Mouse (Mus musculus): Measurements from ENCODE around the gene Zdhhc7.

Zdhhc7 gene

DNA sequence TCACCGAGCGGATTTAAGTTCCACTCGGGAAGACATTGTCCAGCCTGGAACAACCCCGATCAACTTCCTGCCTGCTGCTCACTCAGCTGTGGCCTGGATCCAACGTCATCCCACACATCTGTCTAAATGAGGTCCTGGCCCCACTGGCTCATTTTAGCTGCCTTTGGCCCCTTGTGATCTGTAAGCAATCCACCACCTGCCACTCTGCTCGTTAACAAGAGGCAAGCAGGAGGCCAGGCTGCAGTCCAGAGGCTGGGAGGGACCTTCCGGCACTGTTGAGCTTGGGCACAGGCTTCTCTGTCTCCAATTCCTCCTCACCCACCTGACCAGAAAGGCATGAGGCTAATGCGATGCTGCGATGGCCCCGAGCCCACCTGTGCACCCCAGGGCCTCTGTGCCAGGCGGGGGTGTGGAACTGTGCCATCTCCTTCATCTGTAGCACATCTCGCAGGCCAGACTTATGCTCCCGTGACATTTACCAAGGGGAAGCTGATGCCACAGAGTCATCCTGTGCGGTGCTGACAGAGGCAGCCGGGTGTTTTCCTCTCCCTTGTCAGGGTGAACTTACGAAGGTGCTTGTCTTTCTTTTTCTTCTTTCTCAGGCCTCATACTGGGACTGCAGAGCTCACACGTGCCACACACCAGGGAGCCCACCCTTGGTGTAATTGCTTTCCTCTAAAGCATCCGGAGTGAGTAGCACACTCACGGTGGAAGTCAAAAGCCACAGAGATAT lies 33.2 kb downstream of the Zdhhc7 start:
- no peak for DNase-seq (ENCODE audit: low spot score in 2 of 2)

DNA sequence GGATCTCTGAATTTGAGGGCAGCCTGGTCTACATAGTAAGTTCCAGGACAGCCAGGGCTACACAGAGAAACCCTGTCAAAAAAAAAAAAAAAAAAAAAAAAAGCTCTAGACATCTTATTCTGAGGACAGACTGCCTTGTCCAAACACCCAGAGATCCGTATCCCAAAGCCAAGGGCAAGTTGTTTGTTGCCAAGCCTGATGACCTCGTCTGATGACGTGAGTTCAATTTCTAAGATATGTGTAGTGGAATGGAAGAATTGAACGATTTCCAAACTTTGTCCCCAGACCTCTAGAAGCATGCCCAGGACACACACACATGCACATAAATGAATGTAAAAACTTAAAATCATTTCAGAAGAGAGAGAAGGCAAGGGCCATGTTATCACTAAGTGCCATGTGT lies 35.1 kb downstream of the Zdhhc7 start:
- no peak for DNase-seq (ENCODE audit: low spot score in 2 of 2)

DNA sequence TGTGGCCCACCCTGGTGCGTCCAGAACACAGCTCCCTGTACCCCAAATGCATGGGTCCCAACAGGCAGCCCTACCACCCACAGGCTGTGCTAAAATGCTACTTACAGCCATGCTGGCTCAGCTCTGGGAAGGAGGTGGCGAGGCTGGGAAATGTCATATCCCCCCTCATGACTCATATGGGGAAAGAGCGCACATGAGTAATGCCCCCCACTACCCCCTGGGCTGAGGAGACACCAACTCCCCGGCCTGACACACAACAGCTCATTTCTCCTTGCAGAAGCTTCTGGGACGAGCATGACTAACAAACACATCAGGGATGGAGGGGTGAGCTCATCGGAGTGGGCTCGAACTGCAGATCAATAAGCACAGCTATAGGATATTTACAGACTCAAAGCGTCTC lies 35.7 kb downstream of the Zdhhc7 start:
- DNase-seq (ENCODE audit: low spot score in 2 of 2), result no peak

DNA sequence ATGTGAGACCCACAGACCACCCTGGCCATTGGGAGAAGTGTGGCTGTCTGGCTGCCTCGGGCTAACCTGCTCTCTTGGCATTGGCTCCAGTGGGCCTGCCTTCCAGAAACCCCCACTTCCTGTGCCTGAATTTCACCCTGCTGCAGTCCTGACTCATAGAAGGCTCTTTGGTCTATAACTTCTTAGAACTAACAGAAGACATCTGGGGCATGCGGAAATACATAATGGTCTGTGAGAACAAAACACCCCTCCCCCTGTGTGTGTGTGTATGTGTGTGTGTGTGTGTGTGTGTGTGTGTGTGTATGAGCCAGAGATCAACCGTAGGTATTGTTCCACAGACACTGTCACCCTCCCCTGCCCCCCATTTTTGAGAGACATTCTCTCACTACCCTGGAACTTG lies 38.0 kb downstream of the Zdhhc7 start:
- no peak for DNase-seq (ENCODE audit: low spot score in 2 of 2)

DNA sequence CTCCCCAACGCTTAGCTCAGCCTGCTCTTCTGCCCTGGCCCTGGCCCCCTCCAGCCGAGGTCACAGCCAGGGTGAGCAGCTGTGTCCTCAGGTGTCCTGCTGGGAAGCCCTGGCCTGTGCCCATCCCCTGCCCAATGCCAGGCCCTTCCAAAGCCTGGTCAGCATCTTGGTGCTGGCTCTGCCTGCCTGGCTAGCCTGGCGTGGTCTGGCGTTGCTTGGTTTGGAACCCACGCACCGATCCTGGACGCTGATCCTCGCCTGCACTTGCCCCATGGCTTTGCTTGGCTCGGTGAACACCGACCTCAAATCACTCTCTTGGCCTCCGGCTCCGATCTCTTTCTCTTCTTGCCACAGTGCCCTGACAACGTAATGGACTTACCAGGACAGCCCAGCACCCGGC lies 38.5 kb downstream of the Zdhhc7 start:
- DNase-seq (ENCODE audit: low spot score in 2 of 2), result no peak

DNA sequence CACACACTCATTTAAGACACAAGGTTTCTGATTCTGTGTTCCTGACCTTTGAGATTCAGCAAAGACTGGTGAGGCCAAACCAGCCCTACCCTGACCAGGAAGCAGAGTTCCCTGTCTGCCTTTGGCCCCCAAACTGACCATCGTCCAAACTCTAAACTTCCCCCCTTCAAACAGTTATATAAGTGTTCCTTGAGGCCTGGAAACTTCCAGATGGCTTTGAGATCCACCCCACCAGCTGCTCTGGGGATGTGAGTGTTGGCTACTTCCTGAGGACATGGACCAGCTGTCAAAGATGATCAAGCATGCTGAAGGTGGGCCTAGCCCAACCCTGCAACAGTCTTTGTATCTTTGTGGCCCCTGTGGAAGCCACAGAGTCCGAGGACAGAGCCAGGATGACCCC lies 44.2 kb downstream of the Zdhhc7 start:
- no peak for DNase-seq (ENCODE audit: low spot score in 2 of 2)

DNA sequence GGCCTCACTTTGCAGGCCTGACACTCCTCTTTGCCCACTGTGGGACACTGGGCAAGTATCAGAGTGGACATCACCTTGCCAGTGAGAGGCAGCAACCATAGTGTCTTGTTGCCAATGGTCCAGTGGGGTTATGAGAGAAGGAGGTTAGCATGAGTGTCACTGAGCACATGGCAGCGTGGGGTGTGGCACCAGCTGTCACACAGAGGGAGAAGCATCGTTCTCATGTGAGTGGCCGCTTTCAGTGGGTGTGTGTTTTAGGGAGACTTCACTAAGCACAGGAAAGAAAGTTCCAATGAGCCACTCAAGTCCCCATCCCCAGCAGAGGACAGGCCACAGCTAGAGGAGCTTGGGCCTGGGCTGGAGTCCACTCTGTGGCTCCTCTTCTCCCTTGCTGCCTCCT lies 46.4 kb downstream of the Zdhhc7 start:
- DNase-seq (ENCODE audit: low spot score in 2 of 2), result no peak

DNA sequence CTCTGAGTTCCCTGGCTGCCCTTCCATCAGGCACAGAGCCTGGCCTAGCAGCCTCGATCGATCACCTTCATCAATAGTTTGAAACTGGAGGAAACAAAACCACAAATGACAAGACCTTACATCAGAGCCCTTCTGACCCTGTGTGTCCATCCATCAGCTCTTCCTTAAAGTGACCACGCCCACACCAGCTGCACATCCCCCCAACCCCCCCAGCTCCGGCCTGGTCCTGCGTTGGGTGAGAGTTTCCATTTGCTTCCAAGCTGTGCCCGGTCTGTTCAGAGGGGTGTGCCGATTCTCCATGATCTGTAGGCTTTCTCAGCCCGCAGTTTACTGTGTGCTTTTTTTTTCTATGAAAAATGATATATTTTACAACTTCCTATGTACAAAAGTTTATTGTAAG lies 49.0 kb downstream of the Zdhhc7 start:
- no peak for DNase-seq (ENCODE audit: low spot score in 2 of 2)

DNA sequence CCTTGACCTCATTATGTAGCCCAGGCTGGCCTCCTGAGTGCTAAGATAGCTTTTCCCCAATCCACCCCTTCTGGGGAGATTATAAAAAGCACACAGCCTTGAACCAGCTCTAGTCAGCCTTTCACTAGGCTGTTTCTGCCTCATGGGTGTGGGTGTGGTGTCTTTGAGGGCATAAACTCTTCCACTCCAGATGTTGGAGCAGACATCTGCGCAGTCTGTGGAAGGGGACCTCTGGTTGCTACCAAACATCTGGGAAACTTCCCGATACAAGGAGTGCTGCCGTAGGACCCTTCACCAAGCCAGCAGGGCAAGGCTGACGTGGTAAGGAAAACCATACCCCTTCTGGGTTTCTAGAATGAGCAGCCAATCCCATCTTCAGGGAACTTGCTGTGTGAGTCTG lies 49.4 kb downstream of the Zdhhc7 start:
- DNase-seq (ENCODE audit: low spot score in 2 of 2), result no peak

DNA sequence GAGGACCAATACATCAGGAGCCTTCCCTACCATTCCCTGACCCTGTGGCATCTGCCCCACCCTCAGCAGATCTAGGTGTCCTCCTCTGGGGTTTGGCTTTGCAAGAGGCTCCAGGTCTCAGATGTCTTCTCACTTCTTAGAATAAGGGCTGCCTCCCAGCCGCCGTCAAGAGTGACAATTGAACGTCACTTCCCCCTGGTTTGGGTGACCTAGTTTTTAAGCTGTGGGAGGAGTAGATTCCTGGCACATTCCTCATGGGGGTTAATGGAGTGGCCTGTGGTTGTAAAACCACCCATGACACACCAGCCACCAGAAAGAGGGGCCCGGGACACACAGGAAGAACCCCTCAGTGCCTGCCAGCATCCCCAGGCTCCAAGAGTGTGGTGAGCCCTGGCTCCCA lies 50.3 kb downstream of the Zdhhc7 start:
- DNase-seq (ENCODE audit: low spot score in 2 of 2), result no peak

DNA sequence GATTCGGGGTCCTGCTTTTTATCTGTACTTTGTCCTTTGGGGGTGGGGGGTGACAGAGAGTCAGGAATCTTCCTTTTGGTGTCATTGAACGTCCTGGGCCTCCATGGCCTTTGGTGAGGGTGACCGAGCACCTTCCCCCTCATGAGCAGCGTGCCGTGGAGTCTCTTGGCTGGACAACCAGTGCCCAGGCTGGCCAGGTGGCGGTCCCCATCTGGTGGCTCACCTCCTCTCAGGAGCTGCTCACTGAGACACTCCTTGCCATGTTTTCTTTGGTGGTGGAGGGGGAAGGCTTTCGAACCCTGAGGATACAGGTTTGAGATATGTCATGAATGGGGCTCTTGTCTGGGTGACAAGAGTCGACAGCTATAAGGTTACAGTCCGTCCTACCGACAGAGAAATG lies 50.9 kb downstream of the Zdhhc7 start:
- no peak for DNase-seq (ENCODE audit: low spot score in 2 of 2)

DNA sequence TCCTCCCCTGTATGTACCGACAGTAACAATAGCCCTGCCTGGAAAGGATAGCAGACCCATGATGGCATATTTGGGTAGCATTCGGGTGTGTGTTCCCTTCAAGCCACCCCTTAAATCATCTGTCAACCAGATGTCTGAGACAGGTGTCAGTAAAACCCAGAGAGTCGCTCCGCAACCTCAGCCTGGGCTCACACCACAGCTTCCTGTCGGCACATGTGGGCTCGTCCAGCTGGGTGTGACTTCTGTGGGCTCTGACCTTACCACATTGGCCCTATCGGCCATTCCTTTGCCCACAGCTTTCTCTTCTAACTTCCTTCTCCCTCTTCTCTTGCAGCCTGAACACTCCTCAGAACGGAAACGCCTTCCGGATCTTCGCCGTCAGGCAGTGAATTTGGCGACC lies 51.3 kb downstream of the Zdhhc7 start:
- DNase-seq (ENCODE audit: low spot score in 2 of 2), result no peak

DNA sequence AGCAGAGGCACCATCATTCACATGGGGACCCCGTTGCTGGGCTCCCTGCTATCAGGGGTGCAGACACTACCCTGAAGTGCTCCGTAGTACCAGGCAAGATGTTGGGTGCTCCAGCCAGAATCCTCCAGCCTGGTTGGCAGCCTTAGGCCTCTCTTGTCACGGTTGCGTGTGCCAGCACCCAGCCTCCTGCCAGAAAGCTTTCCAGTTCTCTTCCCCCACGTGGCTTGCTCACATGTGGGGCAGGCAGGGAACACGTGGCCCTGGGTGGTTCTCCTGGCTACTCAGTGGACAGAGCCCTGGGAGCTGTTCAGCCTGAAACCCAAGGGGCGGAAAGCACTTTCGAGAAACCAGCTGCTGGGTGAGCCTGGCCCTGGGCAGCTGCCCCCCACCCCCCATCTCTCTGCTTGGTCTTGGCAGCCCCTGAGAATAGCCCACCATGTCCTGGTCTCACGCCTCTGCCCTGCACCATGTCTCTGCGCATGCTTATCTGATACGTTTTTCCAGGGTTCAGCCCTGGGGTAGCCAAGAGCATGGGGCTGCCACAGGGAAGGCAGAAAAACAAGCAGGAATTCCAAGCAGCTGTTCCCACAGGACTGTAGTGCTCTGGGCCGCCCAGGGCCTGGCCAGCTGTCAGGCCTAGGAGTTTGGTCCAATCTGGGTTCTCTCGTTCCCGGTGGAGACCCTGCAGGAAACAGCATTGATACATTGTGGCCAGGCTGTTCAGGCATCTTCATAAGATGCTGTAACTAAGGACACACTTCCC lies 54.8 kb downstream of the Zdhhc7 start:
- DNase-seq (ENCODE audit: low spot score in 2 of 2), result peak; percentile 76 to 84

DNA sequence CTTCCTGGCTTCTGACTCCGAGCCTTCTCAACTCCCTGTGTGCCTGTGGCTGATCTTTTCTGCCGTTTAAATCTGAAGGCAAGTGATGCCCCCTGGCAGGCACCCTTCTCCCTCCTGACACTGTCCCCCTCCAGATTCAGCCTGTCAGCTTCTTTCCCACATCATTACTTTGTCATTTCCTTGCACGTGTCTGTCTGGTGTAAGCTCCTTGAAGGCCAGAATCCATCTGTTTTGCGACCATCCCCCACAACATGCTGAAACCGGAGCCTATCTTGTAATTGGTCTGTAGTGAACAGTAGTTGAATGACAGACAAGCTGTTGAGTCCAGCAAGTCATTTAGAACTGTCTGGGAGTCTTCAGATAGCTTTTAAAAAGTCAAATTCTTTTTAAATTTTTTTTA lies 55.8 kb downstream of the Zdhhc7 start:
- no peak for DNase-seq (ENCODE audit: low spot score in 2 of 2)

DNA sequence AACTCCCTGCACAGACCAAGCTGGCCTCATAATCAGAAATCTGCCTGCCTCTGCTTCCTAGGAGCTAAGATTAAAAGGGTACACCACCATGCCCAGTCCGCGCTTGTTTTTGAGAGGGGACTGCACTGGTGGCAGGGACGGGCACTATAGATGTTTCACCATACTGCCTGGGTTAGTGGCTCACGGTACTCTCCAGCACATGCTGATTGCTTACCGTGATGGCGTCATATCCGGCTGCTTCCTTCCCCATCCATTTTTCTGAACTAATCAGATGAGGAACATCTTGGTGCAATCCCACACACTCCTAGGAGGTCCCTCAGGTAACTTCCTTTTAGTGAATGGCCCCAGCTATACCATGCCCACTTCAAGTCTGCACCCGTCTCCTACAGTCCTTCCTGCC lies 56.4 kb downstream of the Zdhhc7 start:
- no peak for DNase-seq (ENCODE audit: low spot score in 2 of 2)

DNA sequence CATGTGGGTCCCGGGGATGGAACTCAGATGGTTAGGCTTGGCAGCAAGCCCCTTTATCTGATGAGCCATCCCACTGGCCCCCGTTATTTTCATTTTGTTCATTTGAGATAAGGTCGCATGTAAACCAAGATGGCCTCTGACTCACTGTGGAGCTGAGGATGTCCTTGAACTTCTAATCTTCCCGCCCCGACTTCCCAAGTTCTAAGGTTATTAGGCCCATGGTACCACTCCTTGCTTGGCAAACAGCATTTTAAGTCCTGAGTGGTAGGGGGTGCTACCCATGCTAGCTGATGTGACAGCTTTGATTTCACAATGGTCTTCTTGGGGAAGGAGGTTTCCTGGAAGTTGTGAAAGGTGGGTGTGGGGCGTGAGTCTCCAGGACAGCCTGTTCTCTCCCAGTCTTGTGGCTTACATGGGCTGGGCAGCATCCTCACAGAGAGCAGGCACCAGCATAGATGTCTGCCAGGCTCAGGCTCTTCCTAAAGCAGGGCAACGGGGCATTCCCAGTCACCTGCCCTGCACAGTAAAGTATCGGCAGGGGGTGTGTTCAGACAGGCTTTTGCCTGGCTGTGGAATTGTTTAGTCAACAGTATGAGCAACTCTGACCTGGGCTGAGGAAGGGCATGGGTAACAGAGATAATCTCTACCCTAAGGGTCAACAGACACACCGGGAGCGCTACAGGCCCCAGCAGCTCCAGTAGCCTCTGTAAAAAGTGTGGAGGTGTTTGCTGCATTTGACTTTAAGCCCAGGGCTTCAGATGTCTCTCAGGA lies 58.6 kb downstream of the Zdhhc7 start:
- DNase-seq (ENCODE audit: low spot score in 2 of 2), result no peak

DNA sequence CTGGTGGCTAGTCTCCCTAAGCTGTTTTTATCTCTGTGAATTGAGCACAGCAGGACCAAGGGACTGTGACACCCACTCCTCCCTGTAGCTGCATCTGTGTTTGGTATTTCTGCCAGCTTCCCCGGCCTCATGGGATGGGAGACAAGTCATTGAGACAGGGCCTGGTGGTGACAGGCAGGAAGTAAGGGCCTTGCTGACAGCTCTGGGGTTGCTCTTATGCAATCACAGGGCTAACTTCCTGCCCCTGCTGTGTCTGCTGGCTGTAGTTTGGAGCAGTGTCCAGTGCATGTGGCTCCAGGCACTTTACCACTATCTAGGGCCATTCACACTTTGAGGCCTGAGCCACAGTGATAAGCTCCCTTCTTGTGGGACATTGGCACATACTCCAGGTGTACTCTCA lies 60.4 kb downstream of the Zdhhc7 start:
- DNase-seq (ENCODE audit: low spot score in 2 of 2), result peak; percentile 23 to 39

DNA sequence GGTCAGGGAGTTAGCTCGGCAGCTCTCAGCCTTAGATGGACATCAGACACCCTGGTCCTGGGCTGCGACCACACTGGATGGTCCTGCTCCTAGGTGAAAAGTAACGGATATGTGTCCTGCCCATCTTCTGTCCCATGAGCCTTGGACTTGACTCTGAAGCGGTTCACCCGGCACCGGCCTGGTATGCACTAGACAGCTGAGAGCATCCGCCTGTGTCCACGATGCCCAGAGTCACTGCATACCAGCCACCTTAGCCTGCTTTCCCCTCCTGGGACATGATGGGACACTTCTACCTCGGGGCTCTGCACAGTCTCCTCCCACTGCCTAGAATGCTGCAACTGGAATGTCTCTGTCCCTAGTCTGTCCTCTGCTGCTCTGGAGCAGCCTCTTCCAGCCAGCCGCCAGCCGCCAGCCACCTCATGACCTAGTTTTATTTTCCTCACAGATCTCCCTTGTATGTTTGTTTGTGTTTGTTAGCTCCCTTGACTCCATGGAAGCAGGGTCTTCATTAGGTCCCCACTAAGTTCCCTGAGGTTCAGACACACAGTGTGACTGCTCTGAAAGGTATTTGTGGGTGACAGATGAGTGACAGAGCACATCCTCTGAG lies 61.9 kb downstream of the Zdhhc7 start:
- no peak for DNase-seq (ENCODE audit: low spot score in 2 of 2)

DNA sequence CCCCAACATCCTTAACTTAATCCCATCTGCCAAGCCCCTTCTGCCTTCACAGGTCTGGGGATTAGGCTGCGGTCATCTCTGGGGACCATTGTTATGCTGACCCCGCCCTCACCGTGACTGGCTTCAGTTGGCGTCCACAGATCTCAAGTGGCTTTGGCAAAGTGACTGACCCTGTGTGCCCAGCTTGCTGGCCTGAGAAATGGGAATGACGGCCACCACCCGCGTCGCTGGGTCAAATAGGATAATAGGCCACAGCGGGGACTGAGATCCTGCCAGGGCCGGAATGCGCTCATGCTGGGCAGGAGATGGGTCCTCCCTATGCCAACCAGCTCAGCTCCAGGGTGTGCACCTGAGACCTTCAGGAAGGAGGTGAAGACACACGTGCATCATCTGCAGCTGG lies 62.5 kb downstream of the Zdhhc7 start:
- DNase-seq (ENCODE audit: low spot score in 2 of 2), result no peak

DNA sequence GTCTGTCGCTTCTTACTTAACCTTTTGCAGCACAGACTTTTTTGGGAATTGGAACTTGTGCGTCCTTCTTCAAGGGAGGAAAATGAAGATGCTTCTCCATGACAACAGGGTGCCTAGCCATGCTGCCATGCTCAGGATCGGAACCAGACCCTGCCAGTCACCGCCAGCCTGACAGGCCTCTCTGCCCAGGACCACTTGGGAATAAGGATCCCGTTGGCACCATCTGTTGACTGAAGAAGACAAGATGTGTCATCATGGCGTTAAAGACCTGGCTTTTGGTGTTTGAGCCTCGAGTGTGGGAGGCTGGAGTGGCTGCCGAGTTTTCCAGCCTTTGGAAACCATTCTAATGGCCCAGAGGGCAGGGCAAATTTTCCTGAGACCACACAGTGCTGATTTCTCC lies 63.7 kb downstream of the Zdhhc7 start:
- DNase-seq (ENCODE audit: low spot score in 2 of 2), result no peak

DNA sequence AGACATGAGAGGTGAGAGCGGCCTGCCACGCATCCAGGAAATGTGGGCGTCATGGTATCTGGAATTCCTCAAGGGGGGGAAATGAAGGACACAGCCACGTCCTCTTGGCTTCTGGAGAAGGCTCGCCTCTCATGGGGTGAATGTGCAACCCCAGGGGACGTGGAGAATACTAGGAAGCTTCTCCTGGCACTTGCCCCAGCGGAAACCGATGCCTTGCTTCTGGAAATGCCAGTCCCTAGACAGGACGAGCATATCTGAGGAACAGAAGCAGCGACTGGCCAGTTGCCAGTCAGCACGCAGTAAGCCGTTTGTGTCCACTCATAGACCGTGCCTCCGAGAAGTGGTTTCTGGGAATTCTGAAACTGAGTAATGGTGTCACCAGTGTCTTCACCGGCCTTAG lies 64.1 kb downstream of the Zdhhc7 start:
- no peak for DNase-seq (ENCODE audit: low spot score in 2 of 2)

DNA sequence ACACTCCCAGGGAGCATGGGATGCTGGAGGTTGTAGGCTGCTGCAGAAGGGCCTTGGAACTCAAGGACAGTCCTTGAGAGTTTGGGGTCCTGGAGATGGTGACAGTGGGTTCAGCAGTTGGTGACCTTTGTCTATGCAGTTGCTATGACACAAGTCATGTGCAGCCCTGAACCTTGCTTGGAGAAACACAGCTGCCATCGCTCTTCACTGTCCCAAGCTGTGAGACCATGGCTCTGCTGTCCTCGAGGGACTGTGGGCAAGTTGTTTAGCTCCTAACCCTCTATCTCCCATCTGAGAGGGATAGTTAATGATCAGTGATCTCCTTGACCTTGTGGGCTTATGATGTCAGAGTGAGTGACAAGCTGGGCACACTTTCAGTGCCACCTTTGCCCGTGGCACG lies 64.7 kb downstream of the Zdhhc7 start:
- no peak for DNase-seq (ENCODE audit: low spot score in 2 of 2)

Measured in right cerebral cortex, adult 2 months (tissue).